Mouse (Mus musculus): ENCODE measurements around the gene Kif1b.

GRCm38 (mm10) chr4:149247156-149247633 lies 60.3 kb downstream of the Kif1b start:
- TF ChIP-seq CTCF (IDR thresholded peaks at IDR 0.05; ENCODE audit: control insufficient read depth, insufficient read depth, insufficient read length) = no peak
- TF ChIP-seq FOSL1 (IDR thresholded peaks at IDR 0.05; ENCODE audit: insufficient read depth, low read length, poor library complexity, severe bottlenecking) = no peak
- no peak for TF ChIP-seq MYOD1 (IDR thresholded peaks at IDR 0.05; ENCODE audit: control insufficient read depth, insufficient read length, low read depth)
- TF ChIP-seq MAX (IDR thresholded peaks at IDR 0.05) = no peak

Measured in C2C12 (cell line).